Mouse (Mus musculus): ENCODE results near the gene Cdc42bpa.

Cdc42bpa gene

DNA sequence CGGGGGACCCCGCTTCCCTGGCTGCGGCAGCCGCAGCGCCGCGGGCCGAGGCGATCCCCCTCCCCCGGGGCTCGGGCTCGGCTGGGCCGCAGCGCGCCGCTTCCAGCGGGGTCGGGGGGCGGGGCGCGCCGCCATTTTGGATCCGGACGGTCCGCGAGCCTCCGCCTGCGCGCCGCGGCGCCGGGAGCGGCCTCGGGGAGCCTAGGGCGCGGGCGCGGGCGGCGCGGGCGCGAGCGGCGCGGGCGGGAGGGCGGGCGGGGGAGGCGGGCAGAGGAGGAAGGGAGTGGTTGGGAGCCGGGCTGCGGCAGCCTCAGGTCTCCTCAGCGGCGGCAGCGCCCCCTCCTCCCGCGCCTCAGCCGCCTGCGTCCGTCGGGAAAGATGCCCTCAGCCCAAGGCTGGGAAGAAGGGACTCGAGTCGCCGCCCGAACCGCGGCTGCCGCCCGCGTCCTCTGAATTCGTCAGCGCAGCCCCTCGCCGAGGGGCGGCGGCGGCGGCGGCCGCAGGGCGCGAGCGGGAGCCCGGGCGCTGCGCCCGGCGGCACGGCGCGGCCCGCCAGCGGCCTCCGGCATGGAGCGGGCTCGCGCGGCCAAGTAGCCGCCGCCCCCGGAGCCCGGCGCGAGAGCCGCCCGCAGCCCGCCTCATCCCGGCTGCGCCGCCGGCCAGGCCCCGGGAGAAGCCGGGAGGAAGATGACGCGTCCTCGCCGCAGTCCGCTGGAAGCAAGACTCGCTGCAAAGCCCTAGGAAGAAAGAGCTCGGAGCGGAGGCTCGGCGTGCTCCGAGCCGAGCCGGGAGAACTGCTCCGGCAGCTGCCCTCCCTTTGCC, at the start of gene Cdc42bpa:
Gene Cdc42bpa (plus strand): TSS at position 752 of the 822 bp plus-strand sequence.
- DNase-seq (ENCODE audit: low spot score in 2 of 2) = peak; percentile 47 to 52

DNA sequence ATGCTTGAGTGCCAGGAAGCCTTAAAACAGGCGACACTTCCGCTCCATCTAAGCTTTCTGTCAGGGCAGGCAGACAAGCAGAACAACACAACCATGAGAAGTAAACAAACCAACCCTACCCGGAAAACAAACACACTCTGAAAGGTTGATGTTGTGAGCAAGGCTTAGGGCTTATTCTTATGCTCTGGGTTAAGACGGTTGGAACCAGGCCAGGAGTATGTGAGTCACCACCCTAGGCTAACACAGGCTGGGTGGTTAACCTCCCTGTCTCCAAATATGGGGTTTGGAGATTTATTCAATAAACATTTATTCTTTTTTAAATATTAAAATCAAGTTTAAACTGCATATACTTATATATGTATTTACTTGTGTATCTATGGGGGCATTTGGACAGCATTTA, 46.8 kb upstream of the Cdc42bpa start:
- DNase-seq (ENCODE audit: low spot score in 2 of 2) = no peak

DNA sequence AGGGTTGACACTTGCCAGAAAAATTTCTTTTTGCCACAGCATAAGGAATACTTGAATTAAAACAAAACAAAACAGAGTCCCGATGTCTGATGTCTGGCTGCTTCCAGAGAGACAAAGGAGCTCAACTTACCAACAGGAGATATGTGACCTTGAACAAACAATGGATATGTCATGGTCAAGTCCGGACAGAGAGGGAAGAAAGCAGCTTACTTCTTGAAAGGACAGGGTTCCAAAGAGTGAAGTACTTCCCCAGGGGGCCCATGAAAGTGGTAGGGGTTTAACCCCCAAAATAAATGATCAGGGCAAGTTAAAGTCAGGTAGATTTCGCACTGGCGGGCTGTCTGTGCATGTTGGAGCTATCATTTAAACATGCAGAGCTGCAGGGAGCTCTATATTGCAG, 43.2 kb upstream of the Cdc42bpa start:
- DNase-seq (ENCODE audit: low spot score in 2 of 2) = no peak

DNA sequence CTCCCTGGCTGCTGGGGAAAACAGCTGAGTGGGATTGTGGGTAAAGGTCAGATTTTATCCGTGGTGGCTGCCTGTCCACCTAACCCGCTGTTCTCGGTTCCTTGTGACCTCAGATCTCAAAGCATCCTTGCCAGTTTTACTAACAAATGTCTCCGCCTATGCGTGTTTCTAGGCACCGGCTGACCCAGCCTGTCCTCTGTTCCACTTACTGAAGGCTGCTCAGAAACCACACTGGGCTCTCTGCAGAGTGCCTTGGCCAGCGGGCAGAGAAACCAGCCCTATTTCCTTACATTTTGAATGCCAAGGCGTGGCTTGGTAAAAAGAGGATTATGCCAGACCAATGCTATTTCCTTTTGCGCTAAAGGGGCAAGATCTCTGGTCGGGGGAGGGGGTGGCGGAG, 42.8 kb upstream of the Cdc42bpa start:
- DNase-seq (ENCODE audit: low spot score in 2 of 2) = no peak

DNA sequence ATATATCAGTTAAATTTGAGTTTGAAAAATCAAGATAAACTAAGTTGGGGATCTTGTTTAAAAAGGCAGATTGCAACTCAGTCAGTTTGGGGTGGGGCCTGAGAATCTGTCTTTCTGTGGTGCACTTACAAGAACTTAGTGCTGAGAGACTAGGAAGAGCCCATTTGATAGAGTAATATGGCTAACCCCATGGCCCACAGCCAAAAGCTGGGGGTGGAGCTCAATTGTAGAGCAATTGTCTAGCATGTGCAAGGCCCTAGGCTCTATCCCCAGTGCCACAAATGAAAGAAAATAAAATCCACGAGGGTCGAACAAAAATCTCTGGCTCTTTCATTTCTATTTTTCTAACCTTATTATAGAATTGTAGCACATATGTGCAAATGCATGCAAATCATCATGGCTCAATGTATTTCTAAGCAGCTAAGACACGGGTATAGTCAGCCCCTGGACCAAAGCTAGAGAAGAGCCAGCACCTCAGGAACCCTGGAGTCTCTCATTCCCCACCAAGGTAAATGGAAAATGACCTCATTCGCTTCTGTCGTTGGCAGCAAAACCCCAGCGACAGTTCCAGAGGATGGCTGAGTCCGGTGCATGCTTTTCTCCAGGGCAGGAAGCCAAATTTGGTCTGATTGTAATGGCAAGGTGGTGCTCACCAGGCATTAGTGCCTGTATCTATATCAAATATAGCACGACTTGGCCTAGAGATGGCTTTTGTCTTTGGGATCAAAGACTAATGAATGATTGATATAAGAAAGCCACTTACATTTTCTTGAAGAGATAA, 40.4 kb upstream of the Cdc42bpa start:
- DNase-seq (ENCODE audit: low spot score in 2 of 2) = no peak

DNA sequence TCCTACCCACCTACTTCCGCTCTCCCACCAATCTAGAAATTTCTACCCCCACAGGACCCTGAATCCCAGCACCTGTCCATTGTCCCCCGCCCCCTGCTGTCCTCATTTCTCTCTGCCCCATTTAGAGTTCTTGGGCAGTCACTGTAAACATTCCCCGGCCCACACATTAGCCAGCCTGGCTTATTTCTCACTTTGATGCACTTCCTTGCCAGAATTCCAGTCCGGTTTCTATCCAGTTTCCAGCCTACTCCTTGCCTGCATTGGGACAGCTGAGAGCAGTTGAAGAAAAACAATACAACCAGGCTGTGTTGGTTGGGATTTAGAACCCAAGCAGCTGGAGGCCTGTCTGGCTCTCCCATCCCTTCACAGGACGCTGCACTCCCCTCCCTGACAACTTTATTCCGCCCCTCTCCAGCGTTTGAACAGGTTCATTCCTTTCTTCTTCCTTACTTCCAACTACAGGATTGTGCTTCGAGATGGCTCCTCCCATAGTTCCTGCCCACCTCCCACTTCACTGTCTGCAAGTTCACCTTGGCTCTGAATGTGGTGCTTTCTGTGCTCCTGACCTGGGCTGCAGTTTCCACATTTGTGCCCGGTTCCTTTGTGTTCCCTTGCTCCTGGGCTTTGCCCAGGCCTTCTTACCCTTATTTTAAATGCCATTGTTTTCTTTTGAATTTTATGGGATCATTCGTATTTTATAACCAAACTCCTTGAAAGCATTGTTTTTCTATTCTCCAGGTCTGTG, 36.4 kb upstream of the Cdc42bpa start:
- DNase-seq (ENCODE audit: low spot score in 2 of 2) = no peak

DNA sequence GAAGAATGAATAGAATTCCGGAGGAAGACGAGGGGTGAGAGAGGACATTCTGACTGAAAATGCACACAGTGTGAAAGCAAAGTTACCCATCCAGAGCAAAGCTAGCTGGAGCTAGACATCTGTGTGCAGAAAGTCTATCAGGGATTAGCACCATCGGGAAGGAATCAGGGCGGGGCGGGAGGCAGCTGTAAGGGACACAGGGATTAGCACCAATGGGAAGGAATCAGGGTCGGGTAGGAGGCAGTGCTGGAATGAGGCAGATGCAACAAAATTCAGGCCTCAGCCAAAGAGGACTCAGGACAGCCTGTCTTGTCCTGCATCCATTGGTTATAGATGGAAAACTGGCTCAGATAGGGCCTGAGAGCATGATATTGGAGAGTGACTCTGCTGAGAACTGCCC, 34.0 kb upstream of the Cdc42bpa start:
- DNase-seq (ENCODE audit: low spot score in 2 of 2) = no peak

DNA sequence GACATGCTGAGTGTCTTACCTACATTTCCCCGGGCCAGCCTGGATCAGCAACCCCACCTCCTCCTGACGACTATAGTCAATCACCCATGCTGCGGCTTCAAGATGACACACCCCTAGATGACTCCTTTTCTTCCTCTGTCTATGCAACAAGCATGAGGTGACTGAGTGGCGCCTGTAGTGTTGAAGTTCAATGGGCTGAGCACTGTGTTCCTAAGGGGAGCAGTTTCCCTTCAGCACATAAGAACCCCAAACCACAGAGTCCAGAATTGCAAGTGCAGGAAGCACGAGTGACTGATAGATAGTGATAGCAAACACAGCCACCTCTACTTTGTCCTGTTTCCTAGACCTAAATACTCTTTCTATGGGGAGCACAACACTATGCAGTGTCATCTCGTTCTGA, 33.2 kb upstream of the Cdc42bpa start:
- DNase-seq (ENCODE audit: low spot score in 2 of 2) = no peak

DNA sequence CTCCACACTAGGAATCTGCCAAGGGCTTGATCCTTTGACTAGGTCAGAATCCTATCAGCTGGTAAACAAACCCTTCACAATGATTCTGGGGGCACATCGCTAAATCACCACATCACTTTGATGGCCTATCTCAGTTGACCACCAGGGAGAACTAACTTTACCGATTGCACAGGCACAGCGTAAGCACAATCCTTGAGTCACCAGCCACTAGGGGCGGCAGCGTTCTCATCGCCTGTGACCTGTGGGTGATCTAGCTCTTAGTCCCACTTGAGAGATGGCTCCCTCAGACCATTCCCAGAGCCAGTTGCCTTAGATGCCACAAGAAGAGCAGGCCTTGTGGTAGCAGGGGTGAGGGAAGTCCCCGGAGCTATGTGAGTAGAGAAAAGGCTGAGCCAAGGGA, 31.4 kb upstream of the Cdc42bpa start:
- no peak for DNase-seq (ENCODE audit: low spot score in 2 of 2)

DNA sequence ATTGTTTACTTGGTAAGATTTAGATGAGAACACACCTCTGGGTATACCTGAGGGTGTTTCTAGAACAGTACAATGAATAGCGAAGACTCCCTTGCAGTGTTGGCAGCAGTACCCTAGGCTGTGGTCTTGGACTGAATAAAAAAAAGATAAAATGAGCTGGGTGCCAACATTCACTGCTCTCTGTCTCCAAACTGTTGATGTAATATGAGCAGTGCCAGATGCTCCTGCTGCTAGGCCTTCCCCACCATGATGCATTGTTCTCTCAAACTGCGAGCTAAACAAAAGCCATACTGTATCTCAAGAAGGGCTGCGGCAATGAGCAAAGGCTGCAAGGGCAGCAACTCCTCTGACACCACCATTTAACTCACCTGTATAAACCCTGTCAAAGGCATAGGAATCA, 29.0 kb upstream of the Cdc42bpa start:
- DNase-seq (ENCODE audit: low spot score in 2 of 2) = no peak

DNA sequence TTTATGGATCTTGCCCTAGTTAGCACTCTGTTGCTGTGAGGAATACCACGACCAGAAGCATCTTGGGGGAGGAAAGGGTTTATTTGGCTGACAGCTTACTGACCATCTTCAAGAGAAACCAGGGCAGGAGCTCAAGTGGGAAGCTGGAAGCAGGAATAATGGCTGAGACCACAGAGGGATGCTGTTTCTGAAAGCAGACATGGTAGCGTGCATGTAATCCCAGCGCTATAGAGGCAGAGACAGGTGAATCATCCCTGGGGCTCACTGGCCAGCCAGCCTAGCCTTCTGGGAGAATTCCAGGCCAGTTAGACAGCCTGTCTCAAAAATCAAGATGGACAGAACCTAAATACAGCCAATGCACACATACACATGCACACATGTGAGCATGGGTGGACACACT, 26.2 kb upstream of the Cdc42bpa start:
- no peak for DNase-seq (ENCODE audit: low spot score in 2 of 2)

DNA sequence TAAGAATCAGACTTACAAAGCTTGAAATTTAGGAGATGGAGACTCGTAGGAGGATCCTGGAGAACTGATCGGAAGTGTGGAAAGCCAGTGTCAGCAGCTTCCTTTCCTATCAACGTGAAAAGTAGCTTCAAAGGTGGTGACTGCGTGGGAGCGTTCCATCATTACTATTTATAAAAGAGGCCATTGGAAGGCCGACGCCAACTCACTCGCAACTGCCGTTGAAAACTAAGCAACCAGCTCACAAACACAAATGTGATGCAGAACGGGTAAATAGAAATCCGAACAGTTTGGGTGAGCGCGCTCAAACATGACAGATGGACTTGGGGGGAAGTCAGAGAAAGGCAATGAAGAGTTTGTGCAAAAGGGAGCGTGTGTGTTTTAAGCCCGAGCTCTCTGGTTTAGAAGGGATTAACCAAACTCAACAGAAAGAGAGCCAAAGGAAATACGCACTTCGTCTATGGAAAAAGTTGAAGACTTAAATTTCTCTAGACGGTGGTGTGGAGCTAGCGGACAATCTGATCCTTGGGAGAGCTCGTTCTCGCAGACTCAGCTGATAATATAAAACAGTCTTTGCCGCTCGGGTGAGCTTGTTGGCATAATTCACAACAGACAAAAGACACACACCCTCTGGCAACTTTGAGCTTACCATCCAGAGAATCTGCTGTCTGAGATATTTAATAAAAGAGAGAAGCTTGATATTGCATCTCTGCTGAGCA, 20.0 kb upstream of the Cdc42bpa start:
- DNase-seq (ENCODE audit: low spot score in 2 of 2) = no peak

DNA sequence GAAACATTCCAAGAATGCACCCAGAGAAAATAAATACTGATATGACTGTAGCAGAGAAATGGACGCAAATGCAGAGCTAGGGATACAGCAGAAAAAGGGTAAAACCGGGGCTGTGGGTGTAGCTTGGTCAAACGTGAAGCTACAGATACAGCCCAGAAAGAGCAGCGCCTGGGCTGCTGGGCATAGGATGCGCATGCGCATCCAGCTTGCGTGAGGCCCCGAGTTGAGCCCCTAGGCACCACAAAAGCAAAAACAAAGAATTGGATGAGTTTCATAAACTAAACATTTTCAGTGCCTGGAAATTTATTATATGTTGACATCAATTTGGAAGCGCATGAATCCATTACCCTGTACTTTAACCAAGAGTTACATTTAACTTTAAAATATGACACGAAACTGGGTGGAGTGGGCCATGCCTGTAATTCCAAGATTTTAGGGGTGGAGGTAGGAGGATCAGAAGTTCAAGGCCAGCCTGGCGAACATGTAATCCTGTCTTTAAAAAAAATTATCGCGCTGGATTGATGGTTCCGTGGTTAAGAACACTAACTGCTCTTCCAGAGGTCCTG, 19.4 kb upstream of the Cdc42bpa start:
- no peak for DNase-seq (ENCODE audit: low spot score in 2 of 2)

DNA sequence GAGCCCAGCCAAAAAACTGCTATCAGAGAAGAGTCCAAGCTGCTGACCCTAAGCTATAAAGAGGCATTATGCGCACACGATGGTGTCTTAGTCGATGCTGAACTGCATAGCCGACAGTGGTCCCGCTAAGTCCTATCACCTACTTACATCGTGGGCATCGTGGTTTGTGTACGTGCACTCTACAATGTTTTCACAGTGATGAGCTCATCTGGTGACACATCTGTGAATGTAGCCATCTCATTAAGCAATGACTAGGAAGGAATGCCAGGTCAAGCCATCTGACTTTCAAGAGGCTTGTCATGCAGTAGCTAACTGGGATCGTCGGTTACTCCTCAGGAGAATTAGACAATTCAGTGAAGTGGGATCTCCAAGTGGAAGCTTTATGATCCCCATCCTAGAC, 15.3 kb upstream of the Cdc42bpa start:
- no peak for DNase-seq (ENCODE audit: low spot score in 2 of 2)

DNA sequence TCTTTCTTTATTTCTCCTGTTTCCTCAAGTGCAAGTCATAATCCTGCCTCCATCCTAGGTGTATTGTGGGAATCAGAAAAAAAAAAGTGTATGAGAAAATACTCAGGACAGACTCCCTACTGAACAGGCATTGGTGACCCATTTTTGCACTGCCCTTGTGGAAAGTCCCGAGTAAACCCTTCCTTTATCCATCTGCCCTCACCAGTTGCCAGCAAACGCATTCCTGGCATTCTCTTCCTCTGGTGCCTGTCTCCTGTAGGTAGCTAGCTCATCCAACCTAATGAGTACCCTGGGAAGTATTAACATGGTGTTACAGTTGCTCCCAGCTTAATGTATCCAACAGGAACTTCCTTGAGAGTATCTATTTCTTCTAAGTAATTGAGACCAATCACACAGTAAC, 13.7 kb upstream of the Cdc42bpa start:
- no peak for DNase-seq (ENCODE audit: low spot score in 2 of 2)

DNA sequence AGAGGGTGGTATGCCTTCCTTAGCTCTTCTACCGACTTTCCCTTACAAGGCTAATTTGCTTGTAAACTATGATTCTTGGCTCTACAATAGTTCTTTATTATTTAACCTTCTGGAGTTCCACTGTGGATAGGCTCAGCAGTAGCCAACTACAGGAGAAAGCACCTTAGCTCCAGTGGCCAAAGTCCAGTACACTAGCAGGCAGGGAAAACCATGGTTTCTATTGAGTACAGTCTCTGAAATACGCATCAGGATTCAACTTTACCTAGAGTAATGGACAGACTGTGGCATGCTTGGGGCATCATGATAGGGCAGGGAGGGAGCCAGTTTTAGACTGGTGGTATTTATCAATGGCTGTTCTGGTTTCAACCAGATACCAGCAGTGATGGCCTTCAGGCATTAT, 12.6 kb upstream of the Cdc42bpa start:
- DNase-seq (ENCODE audit: low spot score in 2 of 2) = no peak

DNA sequence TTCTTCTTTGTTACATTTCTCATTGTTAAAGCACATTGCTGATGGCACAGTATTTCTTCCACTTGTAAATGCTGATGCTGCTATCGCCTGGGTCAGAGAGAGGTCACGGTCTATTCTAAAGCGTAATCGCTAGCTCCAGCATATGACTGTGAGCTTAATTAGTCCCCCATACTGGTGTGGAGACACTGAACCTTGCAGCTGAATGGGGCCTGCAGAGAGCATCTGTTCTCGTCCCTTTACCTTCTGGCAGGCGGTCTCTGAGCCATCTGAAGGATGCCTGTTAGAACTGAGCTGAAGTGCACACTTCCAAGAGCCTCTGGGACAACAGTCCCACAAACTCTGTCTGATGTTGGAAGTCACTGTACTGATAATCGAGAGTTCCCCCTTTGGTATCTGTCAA, 8.7 kb upstream of the Cdc42bpa start:
- DNase-seq (ENCODE audit: low spot score in 2 of 2) = no peak

DNA sequence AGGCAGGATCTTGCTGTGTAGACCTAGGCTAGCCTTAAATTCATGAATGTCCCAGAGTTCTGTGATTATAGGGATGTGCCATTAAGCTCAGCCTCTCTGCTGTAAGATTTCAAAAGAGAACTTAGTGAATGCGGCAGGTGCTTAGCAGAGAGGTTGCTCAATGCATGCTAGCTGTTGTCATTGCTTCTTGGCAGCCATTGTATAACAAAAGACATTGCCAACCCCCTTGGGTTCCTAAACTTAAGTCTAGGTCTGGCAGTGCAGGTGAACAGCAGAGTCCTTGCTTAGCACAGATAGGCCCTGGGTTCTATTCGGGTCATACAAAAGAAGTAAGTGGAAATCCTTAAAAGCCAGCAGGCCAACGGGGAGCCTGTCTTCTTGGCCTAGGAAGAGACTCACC, 7.0 kb upstream of the Cdc42bpa start:
- no peak for DNase-seq (ENCODE audit: low spot score in 2 of 2)

DNA sequence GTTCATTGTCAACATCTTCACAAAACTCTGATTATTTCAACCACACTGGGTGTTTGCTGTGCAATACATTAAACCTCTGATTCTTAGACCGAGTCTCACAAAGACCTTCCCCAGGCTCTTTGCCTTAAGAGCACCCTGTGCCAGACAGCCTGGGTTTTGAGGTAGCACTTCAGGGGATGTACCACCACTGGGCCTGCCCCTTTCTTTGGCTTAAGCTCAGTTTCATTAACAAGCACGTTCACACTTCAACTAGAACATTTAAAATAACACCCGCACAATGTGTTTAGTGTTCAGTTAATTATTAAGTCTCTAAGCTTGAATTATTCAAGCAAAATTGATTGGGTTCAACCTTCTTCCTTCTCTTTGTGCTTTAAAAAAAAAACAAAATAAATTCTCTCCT, 2.8 kb upstream of the Cdc42bpa start:
- no peak for DNase-seq (ENCODE audit: low spot score in 2 of 2)

DNA sequence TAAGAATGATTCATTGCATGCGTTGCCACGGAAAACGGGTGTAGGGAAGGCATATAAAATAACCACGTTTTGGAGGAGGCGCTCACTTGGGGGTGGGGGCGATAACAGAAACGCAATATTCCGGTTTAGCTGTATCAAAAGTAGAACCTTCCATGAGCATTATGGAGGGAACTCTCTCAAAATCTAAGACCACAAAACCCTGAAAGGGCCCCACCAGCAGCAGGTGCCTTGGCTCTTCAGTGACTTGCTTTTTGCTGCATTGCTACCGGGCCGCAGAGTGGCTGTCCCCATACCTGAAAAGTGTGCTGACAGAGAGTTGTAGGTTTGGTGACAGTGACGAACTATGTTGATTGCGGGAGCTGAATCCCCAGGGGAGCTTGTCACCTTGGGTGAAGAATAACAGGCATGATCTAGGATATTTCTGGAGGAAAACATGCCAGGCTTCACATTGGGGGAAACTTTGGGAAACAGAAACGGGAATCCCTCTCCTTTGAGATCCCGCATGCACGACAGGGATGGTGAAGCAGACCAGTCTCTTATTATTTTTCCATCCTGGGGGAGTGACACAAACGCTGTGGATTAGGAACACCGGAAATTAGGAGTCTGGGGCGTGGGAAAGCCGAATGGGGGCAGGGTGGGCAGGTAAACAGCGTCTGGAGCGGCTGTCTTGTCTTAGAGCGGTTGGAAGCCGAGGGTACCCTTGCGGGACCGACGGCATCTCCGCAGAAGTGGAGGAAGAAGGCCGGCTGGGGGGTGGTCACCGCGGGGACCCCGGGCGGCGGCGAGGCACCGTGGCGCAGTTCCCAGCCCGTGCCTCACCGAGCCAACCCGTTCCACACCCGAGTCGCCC, 1.2 kb upstream of the Cdc42bpa start:
- peak in 1 of 2 experiments; percentile 2 for DNase-seq (ENCODE audit: low spot score in 2 of 2)

DNA sequence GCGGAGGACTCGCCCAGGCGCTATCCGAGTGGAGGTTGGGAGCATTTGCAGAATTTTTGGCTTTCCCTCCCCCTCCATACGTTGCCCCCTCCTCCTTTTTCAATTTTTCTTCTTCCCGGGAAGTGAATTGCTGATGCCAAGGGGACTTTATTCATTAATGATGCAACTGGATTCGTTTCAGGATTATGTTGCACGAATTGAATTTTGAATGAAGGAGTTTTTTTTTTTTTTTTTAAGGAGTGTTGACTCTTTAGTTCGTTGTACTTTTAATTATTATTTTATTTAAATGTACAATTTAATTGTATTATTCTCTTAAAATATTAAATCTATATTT, 238 bp downstream of the Cdc42bpa start:
- DNase-seq (ENCODE audit: low spot score in 2 of 2) = no peak
